Mouse (Mus musculus): ENCODE measurements around the gene Fam126b. TPM values are rescaled to one million over a fixed set of nuclear protein-coding genes. Genes with fewer than 3 reads are reported as not detected.
"Not testable (repeated sequence)": the region's sequence is repeated elsewhere in the genome, so short reads cannot be mapped to it uniquely, and the experiment has no call there.

The Fam126b gene
- 0.39 and 1.2 TPM in 2 replicates for polyA plus RNA-seq (2012; rRNA removed)

GRCm38 (mm10) chr1:58586171-58586997 lies at the start of gene Fam126b, which contains the start of gene Ndufb3:
Gene Fam126b (minus strand): TSS chr1:58586323.
Gene Ndufb3 (plus strand): TSS chr1:58586384.
- under 1% methylated on average over 41 of the region's 41 CpGs for WGBS
- H3K27me3 ChIP-seq (ENCODE audit: control insufficient read depth, insufficient read depth, low read length): no peaks in the 10 kb centered on the region
- 0 out of 2 replicates have a peak, but pooled peaks cover 3% of the 10 kb centered on the region for H3K4me1 ChIP-seq (ENCODE audit: control insufficient read depth, insufficient read depth, insufficient read length, low read length)
- H3K27ac ChIP-seq (ENCODE audit: insufficient read depth, low read depth, low read length): peak within 1 kb of the TSS; percentile 89
- TF ChIP-seq CTCF (IDR thresholded peaks at IDR 0.05; ENCODE audit: extremely low read depth, insufficient read length, insufficient replicate concordance, low read depth, low read length): no peak
- peak; percentile 73 for TF ChIP-seq POLR2A (IDR thresholded peaks at IDR 0.05; ENCODE audit: low read depth, low read length)
- peak within 1 kb of the TSS; percentile 94 for H3K4me3 ChIP-seq (ENCODE audit: low read depth, low read length)
- peaks cover 1% of the 10 kb centered on the region; the same call in 1 of the 2 replicates for H3K36me3 ChIP-seq (ENCODE audit: control insufficient read depth, insufficient read depth, low read length)

- H3K27me3 ChIP-seq (ENCODE audit: control insufficient read depth, insufficient read depth, low read length); H3K4me1 ChIP-seq (ENCODE audit: control insufficient read depth, insufficient read depth, insufficient read length, low read length); H3K36me3 ChIP-seq (ENCODE audit: control insufficient read depth, insufficient read depth, low read length); H3K27ac ChIP-seq (ENCODE audit: insufficient read depth, low read depth, low read length); H3K4me3 ChIP-seq (ENCODE audit: low read depth, low read length): not testable (repeated sequence)
- WGBS: 62% methylated on average over 2 of the region's 2 CpGs
Measured at GRCm38 (mm10) chr1:58628847-58629246, 42.7 kb upstream of the Fam126b start.

GRCm38 (mm10) chr1:58621996-58622748 lies 36.0 kb upstream of the Fam126b start:
- Histone ChIP-seq H3K36me3 (ENCODE audit: control insufficient read depth, insufficient read depth, low read length) (no peaks in the 10 kb centered on the region), H3K27ac (ENCODE audit: insufficient read depth, low read depth, low read length) (no peak overlapping the region), H3K4me3 (ENCODE audit: low read depth, low read length) (no peak overlapping the region), H3K4me1 (ENCODE audit: control insufficient read depth, insufficient read depth, insufficient read length, low read length) (peaks cover 3% of the 10 kb centered on the region; the same call in 1 of the 2 replicates), H3K27me3 (ENCODE audit: control insufficient read depth, insufficient read depth, low read length) (no peaks in the 10 kb centered on the region)
- WGBS: 52% methylated on average over 7 of the region's 7 CpGs
- TF ChIP-seq POLR2A (IDR thresholded peaks at IDR 0.05; ENCODE audit: low read depth, low read length): no peak
- no peak for TF ChIP-seq CTCF (IDR thresholded peaks at IDR 0.05; ENCODE audit: extremely low read depth, insufficient read length, insufficient replicate concordance, low read depth, low read length)

GRCm38 (mm10) chr1:58621251-58621650 lies 35.1 kb upstream of the Fam126b start:
- WGBS: 49% methylated on average over 3 of the region's 3 CpGs
- no peaks in the 10 kb centered on the region for H3K27me3 ChIP-seq (ENCODE audit: control insufficient read depth, insufficient read depth, low read length)
- H3K4me1 ChIP-seq (ENCODE audit: control insufficient read depth, insufficient read depth, insufficient read length, low read length): peaks cover 6% of the 10 kb centered on the region; the same call in 1 of the 2 replicates
- no peak overlapping the region for H3K4me3 ChIP-seq (ENCODE audit: low read depth, low read length)
- no peaks in the 10 kb centered on the region for H3K36me3 ChIP-seq (ENCODE audit: control insufficient read depth, insufficient read depth, low read length)
- H3K27ac ChIP-seq (ENCODE audit: insufficient read depth, low read depth, low read length): no peak overlapping the region
- TF ChIP-seq CTCF (IDR thresholded peaks at IDR 0.05; ENCODE audit: extremely low read depth, insufficient read length, insufficient replicate concordance, low read depth, low read length) (no peak), POLR2A (IDR thresholded peaks at IDR 0.05; ENCODE audit: low read depth, low read length) (no peak)

- Histone ChIP-seq H3K27ac (ENCODE audit: insufficient read depth, low read depth, low read length) (no peak overlapping the region), H3K36me3 (ENCODE audit: control insufficient read depth, insufficient read depth, low read length) (no peaks in the 10 kb centered on the region), H3K4me3 (ENCODE audit: low read depth, low read length) (no peak overlapping the region), H3K27me3 (ENCODE audit: control insufficient read depth, insufficient read depth, low read length) (no peaks in the 10 kb centered on the region), H3K4me1 (ENCODE audit: control insufficient read depth, insufficient read depth, insufficient read length, low read length) (peaks cover 9% of the 10 kb centered on the region; the same call in 1 of the 2 replicates)
- 90% methylated on average over 2 of the region's 2 CpGs for WGBS
- no peak for TF ChIP-seq CTCF (IDR thresholded peaks at IDR 0.05; ENCODE audit: extremely low read depth, insufficient read length, insufficient replicate concordance, low read depth, low read length)
Measured at GRCm38 (mm10) chr1:58618766-58619165, 32.6 kb upstream of the Fam126b start.

GRCm38 (mm10) chr1:58617978-58618668 lies 32.0 kb upstream of the Fam126b start:
- H3K36me3 ChIP-seq (ENCODE audit: control insufficient read depth, insufficient read depth, low read length): no peaks in the 10 kb centered on the region

More at GRCm38 (mm10) chr1:58617978-58618668, 32.0 kb upstream of the Fam126b start:
- TF ChIP-seq POLR2A (IDR thresholded peaks at IDR 0.05; ENCODE audit: low read depth, low read length) (no peak), CTCF (IDR thresholded peaks at IDR 0.05; ENCODE audit: extremely low read depth, insufficient read length, insufficient replicate concordance, low read depth, low read length) (no peak)
- Histone ChIP-seq H3K4me1 (ENCODE audit: control insufficient read depth, insufficient read depth, insufficient read length, low read length) (peaks cover 9% of the 10 kb centered on the region; the same call in 1 of the 2 replicates), H3K27me3 (ENCODE audit: control insufficient read depth, insufficient read depth, low read length) (no peaks in the 10 kb centered on the region), H3K4me3 (ENCODE audit: low read depth, low read length) (no peak overlapping the region), H3K27ac (ENCODE audit: insufficient read depth, low read depth, low read length) (no peak overlapping the region)
- WGBS: 72% methylated on average over 6 of the region's 6 CpGs

Data from small intestine, adult 2 months (tissue).